Mouse (Mus musculus): ENCODE measurements at regions not wholly inside any gene's neighbourhood (a gene's known extent, or its start where the extent isn't known, plus 50 kb on each side); places are given as distances from the start of the nearest gene placed in this dataset.

DNA sequence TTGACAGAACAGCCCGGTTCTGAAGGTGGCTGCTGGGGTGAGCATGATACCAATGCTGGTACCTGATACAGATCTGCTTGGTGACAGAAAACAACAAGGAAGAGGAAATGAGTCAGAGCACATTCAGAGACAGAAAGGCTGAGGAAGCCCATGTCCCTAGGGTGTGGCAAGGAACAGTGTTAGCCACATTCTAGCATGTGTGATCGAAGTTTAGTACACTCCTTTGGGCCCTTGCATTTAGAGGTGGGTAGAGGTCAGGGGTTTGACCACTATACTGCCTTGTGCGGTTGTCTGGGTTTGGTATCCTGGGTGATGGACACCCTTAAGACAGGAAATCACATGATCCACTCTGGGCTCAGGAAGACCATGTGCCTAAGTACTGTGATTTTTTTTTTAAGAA, 695.9 kb downstream of the Gm9195 start:
- H3K4me2 ChIP-seq = no peak overlapping the region
- no peak overlapping the region for H3K9ac ChIP-seq
- H3K9me3 ChIP-seq (ENCODE audit: low read depth, low read length) = no peaks in the 10 kb centered on the region
- WGBS = 61% methylated on average over 3 of the region's 3 CpGs
- ATAC-seq (ENCODE audit: insufficient read depth) (no peak), DNase-seq (no peak)
- no peaks in the 10 kb centered on the region for H3K4me1 ChIP-seq (ENCODE audit: insufficient read depth)
- H3K27ac ChIP-seq (ENCODE audit: low read depth) = no peak overlapping the region
- no peak for TF ChIP-seq CTCF (IDR thresholded peaks at IDR 0.05; ENCODE audit: low read depth)
- H3K36me3 ChIP-seq (ENCODE audit: insufficient read depth) = no peaks in the 10 kb centered on the region
- no peak overlapping the region for H3K4me3 ChIP-seq (ENCODE audit: low read depth, low read length)
- H3K27me3 ChIP-seq (ENCODE audit: insufficient read depth, low read length) = no peaks in the 10 kb centered on the region

DNA sequence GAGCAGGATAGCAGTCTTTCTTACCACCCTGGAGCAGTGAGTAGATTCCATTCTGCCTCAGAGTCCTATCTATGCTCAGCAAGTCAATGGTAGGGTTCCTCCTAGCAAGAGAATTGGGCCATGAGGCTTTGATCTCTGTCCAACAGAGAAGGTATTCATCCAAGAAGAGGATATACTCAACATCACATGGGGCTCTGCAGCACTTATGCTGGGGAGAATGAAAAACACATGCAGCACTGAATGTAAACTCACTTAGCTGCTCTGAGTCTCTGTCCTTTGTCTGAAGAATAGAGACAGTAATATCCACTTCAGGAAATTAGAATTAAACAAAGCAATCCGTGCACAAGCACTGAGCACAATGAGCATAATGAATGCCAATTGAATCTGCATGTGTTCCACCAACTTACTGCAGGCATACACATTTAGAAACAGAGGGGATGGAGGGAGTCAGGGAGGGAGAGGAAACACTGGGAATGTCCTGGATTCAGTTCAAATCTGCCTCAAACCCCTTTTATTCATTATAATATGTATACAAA, 714.6 kb downstream of the Gm9195 start:
- no peaks in the 10 kb centered on the region for H3K9me3 ChIP-seq (ENCODE audit: low read depth, low read length)
- no peaks in the 10 kb centered on the region for H3K36me3 ChIP-seq (ENCODE audit: insufficient read depth)
- no peak for TF ChIP-seq CTCF (IDR thresholded peaks at IDR 0.05; ENCODE audit: low read depth)
- no peaks in the 10 kb centered on the region for H3K4me1 ChIP-seq (ENCODE audit: insufficient read depth)
- H3K4me3 ChIP-seq (ENCODE audit: low read depth, low read length) = no peak overlapping the region
- no peak overlapping the region for H3K4me2 ChIP-seq
- no peaks in the 10 kb centered on the region for H3K27me3 ChIP-seq (ENCODE audit: insufficient read depth, low read length)
- DNase-seq (no peak), ATAC-seq (ENCODE audit: insufficient read depth) (no peak)
- H3K27ac ChIP-seq (ENCODE audit: low read depth) = no peak overlapping the region
- H3K9ac ChIP-seq = no peak overlapping the region
- 47% methylated on average over 1 of the region's 1 CpGs for WGBS

DNA sequence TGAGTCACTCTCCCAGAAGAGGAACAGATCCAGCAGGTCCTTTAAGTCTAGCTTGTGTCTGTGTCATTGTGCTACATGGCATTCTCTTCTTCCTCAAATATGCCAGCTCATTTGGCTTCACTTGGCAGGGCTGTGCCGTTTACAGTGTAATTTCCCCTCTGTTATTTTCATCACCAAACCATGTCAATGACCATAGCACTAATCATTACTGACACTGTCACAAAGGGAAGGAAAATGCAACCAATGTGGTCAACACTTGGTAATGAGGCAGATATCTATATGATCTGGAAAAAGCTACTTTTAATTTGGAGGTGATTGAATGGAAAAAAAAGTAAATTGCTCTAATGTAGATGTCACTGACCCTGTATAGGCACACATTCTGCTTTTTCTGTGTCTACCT, 724.8 kb downstream of the Gm9195 start:
- 90% methylated on average over 1 of the region's 1 CpGs for WGBS
- no peak overlapping the region for H3K9ac ChIP-seq
- no peak for DNase-seq

DNA sequence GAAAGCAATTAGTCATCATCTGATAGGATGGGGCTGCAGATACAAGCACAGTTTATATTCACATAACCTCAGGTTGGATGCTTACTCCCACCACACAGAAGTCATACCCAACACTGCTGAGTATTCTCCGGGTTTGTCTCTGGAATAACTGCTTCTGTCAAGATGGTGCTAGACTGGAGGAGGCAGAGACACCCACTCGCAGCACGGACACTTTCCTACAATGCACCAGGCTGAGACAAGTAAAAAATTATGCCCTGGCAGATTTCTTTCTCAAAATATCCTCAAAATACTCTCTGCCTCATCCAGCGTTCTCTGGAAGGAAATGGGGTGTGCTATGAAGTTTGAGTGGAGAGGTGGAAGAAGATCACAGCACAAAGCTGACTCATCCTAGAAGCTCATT, 763.1 kb downstream of the Gm9195 start:
- DNase-seq = no peak
- Histone ChIP-seq H3K4me2 (no peak overlapping the region), H3K27me3 (ENCODE audit: insufficient read depth, low read length) (no peaks in the 10 kb centered on the region), H3K27ac (ENCODE audit: low read depth) (no peak overlapping the region), H3K36me3 (ENCODE audit: insufficient read depth) (no peaks in the 10 kb centered on the region), H3K9ac (no peak overlapping the region), H3K4me1 (ENCODE audit: insufficient read depth) (no peaks in the 10 kb centered on the region), H3K9me3 (ENCODE audit: low read depth, low read length) (no peaks in the 10 kb centered on the region), H3K4me3 (ENCODE audit: low read depth, low read length) (no peak overlapping the region)
- TF ChIP-seq CTCF (IDR thresholded peaks at IDR 0.05; ENCODE audit: low read depth) = no peak
- WGBS = 84% methylated on average over 4 of the region's 4 CpGs
- no peak for ATAC-seq (ENCODE audit: insufficient read depth)

More for the DNA sequence above, 724.8 kb downstream of the Gm9195 start:
- TF ChIP-seq CTCF (IDR thresholded peaks at IDR 0.05; ENCODE audit: low read depth) = no peak
- Histone ChIP-seq H3K4me3 (ENCODE audit: low read depth, low read length) (no peak overlapping the region), H3K27me3 (ENCODE audit: insufficient read depth, low read length) (no peaks in the 10 kb centered on the region), H3K4me2 (no peak overlapping the region), H3K4me1 (ENCODE audit: insufficient read depth) (no peaks in the 10 kb centered on the region), H3K9me3 (ENCODE audit: low read depth, low read length) (no peaks in the 10 kb centered on the region), H3K36me3 (ENCODE audit: insufficient read depth) (no peaks in the 10 kb centered on the region), H3K27ac (ENCODE audit: low read depth) (no peak overlapping the region)
- ATAC-seq (ENCODE audit: insufficient read depth) = no peak

GRCm38 (mm10) chr14:71723526-71723925, 768.1 kb downstream of the Gm9195 start:
- no peak for TF ChIP-seq CTCF (IDR thresholded peaks at IDR 0.05; ENCODE audit: low read depth)
- Histone ChIP-seq H3K4me3 (ENCODE audit: low read depth, low read length) (no peak overlapping the region), H3K4me2 (no peak overlapping the region), H3K36me3 (ENCODE audit: insufficient read depth) (no peaks in the 10 kb centered on the region), H3K27me3 (ENCODE audit: insufficient read depth, low read length) (no peaks in the 10 kb centered on the region), H3K9me3 (ENCODE audit: low read depth, low read length) (no peaks in the 10 kb centered on the region), H3K9ac (no peak overlapping the region), H3K4me1 (ENCODE audit: insufficient read depth) (no peaks in the 10 kb centered on the region), H3K27ac (ENCODE audit: low read depth) (no peak overlapping the region)
- 16% methylated on average over 2 of the region's 2 CpGs for WGBS
- DNase-seq = peak; percentile 57
- ATAC-seq (ENCODE audit: insufficient read depth) = no peak

DNA sequence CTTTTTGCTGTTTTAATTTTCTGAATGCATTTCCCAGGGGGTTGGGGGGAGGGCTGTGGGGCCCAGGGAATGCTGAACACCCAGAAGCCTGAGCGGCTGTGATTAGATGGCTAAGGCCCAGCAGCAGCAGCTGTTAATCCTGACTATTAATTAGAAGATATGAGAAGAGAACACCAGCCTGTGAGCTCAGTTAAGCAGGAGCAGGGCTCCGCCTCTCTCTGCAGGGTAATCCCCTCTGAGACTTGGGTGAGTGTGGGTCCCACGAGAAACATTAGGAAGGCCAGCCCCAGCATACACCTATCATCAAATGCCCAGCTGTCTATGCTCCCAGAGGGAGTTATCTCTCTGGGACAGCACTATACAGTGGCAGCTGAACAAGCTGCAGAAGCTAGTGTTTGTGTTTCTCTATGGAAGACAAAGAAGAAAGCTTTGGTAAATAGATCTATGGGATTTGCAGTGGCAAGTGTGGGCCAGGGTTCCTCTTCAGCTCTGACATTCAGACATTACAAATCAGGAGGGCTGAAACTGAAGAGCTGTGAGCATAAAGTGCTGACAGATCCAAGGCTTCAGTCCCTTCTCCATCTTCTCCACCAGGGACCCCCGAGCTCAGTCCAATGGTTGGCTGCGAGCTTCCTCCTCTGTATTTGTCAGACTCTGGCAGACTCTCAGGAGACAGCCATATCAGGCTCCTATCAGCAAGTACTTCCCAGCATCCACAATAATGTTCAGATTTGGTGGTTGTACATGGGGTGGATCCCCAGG, 781.9 kb downstream of the Gm9195 start:
- DNase-seq (peak; percentile 6), ATAC-seq (ENCODE audit: insufficient read depth) (peak; percentile 60; the same call in 1 of the 2 replicates)
- TF ChIP-seq CTCF (IDR thresholded peaks at IDR 0.05; ENCODE audit: low read depth) = no peak
- Histone ChIP-seq H3K4me2 (no peak overlapping the region), H3K27me3 (ENCODE audit: insufficient read depth, low read length) (no peaks in the 10 kb centered on the region), H3K36me3 (ENCODE audit: insufficient read depth) (no peaks in the 10 kb centered on the region), H3K4me1 (ENCODE audit: insufficient read depth) (no peaks in the 10 kb centered on the region), H3K9ac (no peak overlapping the region), H3K4me3 (ENCODE audit: low read depth, low read length) (no peak overlapping the region), H3K9me3 (ENCODE audit: low read depth, low read length) (no peaks in the 10 kb centered on the region), H3K27ac (ENCODE audit: low read depth) (no peak overlapping the region)
- 41% methylated on average over 5 of the region's 5 CpGs for WGBS

DNA sequence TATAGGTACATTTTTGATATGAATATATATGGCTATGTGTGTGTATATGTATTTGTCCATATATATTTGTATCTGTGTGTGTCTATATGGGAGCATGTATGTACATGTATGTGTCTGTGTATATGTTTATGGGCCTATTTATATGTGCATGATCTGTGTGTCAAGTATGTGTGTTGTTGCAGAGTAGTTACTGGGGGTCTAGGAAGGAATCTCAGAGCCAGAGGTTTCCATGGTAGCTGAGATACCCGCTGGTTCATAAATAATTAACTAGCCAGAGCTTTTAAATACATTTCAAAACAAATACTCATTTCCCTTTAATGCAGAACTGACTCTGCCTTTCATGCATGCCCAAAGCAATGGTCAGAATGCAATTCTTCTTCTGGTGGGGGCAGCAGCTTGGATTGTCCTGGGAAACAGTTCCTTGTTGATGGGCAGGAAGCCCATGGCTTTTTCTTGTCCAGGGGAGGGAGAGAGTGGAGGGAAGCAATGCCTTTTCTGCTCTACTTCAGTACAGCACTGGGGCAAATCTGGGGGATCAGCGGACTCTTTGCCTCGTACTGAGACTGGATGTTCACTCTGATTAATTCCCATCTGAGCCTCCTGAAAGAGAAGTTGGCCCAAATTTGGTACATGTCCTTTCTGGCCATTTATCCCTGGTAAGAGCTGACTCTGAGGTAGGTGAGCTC, 798.7 kb downstream of the Gm9195 start:
- Histone ChIP-seq H3K27ac (ENCODE audit: low read depth) (no peak overlapping the region), H3K4me3 (ENCODE audit: low read depth, low read length) (no peak overlapping the region), H3K27me3 (ENCODE audit: insufficient read depth, low read length) (no peaks in the 10 kb centered on the region), H3K9me3 (ENCODE audit: low read depth, low read length) (no peaks in the 10 kb centered on the region), H3K9ac (no peak overlapping the region), H3K4me1 (ENCODE audit: insufficient read depth) (no peaks in the 10 kb centered on the region), H3K36me3 (ENCODE audit: insufficient read depth) (no peaks in the 10 kb centered on the region), H3K4me2 (no peak overlapping the region)
- no peak for DNase-seq
- ATAC-seq (ENCODE audit: insufficient read depth) = no peak
- TF ChIP-seq CTCF (IDR thresholded peaks at IDR 0.05; ENCODE audit: low read depth) = no peak
- WGBS = 64% methylated on average over 3 of the region's 3 CpGs
